Mouse (Mus musculus) megakaryocyte-erythroid progenitor cell, adult 5-6 weeks (primary cell): ENCODE data around the gene Traf2. TPM values are rescaled to one million over a fixed set of nuclear protein-coding genes. Genes with fewer than 3 reads are reported as not detected.
"Not testable (repeated sequence)": the region's sequence is repeated elsewhere in the genome, so short reads cannot be mapped to it uniquely, and the experiment has no call there.

Experiments
- ATAC-seq: replicated peaks from 2 replicates; pipeline ENCODE4 v1.8.0; 2016; ENCODE audit warnings: mild to moderate bottlenecking, inconsistent platforms; ENCODE audit not compliant: severe bottlenecking, poor library complexity, low FRiP score, low TSS enrichment
- total RNA-seq, 2 experiments: library from RNA; stranded (forward) in 1 of 2; stranded (reverse) in 1 of 2; fragments of 200-1000, 215-1000 nt in 1 of 2; fragments of >200 nt in 1 of 2; fragmentation: Nextera tagmentation in 1 of 2; gene quantifications; 2 replicates each; pipeline ENCODE4 v1.2.3; 2014 to 2017

Traf2 gene
- total RNA-seq, 2 experiments from 2014 or later = 13.7 to 22.4 TPM

- no peak for ATAC-seq
Observed at GRCm38 (mm10) chr2:25576028-25576850, 29.5 kb upstream of the Traf2 start.

DNA sequence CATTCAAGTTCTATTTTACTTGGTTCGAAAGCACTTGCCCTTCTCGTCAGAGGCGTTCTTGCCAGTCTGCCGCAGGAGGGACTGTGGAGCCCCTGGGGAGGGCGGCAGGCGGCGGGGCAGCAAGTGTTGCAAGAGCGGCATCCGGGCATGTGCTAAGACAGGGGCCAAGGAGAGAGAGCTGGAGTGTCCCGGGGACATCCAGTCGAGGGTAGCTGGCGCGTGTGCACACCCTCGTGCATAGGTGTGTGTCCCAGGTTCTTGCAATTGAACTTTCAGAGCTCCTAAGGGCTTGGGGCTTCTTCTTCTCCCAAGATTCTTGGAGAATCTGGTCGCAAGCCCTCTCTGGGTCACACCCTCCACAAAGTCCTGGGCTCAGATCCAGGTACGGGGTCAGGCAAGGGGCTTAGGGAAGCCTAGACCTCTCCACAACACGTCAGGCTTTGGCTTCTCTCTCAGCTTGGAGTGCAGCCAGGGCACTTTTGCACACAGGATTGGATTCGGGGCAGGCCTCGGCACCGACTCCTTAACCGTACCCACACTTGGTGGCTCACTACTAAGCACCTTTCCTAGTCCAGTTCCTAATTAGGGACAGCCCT is 28.8 kb upstream of the Traf2 start:
- ATAC-seq = no peak

DNA sequence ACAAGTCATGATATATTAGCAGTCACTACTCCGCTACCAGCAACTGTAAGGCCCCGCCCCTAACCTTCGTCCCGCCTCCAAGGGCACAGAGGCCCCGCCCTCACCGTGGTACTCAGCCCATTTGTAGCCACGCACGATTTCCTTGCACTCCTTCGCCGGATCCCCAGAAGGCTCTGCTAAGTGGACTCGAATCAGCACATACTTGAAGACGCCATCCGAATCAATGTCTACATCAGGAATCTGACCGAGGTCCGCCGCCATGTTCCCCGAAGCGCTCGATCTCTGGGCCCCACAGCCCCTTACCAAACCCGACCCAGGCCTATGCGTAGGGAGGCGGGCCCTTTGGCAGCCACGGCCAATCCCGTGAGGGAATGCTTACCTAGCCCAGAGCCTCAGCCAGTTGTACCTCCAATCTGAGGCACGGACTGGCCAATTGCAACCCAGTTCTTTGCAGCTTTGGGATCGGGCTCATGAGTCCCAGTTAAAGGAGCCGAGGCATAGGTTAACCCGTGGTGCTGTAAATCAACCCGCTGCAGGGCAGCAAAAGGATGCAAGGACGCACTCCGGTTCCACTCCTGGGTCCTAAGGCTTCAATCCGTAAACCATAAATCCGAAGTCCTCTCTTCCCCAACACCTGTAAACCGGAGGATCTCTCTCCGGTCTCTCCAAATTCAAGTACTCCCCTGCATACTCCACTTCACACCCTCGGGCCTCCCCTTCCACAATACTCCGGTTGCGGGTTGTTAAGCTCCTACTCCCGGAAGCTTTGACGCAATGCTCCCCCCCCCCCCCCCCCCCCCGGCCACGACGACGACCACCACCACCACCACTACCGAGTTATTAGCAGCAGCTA is 28.1 kb upstream of the Traf2 start, which contains the start of the genes Mamdc4 and Phpt1:
TSS of gene Mamdc4 (minus strand) at position 267 of the 853 bp plus-strand sequence.
TSS of gene Phpt1 (minus strand) at position 646 of the 853 bp plus-strand sequence.
- peak; percentile 92 for ATAC-seq

DNA sequence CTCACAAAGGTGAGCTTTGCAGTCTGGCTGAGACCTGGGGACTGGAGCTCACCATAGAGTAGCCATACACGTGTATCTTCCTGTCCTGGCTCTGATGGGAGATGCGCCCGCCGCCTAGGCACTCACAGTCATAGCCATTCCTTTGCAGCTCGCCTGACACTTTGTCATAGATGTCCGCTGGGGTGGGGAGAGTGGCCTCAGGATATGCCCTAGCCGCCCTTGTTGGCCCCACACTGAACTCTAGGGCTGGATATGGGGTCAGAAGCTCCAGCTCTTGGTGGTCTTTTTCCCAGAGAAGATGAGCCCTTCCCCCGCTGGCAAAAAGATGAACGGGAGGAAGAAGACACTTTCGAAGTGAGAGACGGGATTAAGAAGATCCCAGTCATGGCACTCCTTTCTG is 27.4 kb upstream of the Traf2 start:
- ATAC-seq = no peak

DNA sequence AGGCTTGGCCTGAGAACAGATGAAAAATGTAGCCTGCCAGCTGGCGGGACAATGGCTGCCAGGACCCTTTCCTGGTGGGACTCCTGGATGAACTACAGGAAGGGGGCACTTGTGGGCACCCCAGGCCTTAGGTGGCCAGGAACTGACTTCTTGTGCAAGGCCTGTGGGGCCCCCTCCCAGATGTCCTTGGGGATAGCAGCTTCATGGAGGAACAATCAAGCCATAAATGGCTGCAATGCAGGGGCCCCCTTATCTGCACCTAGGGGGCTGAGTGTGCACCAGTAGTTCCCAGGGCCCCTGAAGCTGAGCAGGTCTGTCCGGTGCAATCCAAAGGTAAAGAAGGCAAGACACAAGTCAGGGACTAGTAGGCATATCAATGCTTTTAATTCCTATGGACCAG is 26.3 kb upstream of the Traf2 start:
- ATAC-seq = no peak

GRCm38 (mm10) chr2:25571221-25571620 is 24.5 kb upstream of the Traf2 start:
- no peak for ATAC-seq

DNA sequence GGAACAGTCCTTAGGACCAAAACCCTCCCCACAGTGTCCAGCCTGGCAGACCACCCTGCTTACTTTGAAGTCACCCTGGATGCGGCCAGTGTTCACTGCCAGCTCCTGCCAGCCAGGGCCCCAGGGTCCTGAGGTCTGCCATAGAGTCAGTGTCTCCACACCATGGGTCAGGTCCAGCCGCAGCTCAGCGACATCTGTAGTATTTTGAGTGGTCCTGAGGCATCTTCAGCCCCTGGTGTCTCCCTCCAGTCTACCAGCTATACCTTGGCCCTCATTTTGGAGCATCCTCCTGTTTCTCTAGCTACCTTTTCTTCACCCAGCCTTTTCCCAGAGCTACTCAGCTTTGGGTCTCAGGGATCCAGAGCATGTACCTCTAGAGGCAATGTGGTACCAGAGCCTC is 22.6 kb upstream of the Traf2 start:
- ATAC-seq = no peak

DNA sequence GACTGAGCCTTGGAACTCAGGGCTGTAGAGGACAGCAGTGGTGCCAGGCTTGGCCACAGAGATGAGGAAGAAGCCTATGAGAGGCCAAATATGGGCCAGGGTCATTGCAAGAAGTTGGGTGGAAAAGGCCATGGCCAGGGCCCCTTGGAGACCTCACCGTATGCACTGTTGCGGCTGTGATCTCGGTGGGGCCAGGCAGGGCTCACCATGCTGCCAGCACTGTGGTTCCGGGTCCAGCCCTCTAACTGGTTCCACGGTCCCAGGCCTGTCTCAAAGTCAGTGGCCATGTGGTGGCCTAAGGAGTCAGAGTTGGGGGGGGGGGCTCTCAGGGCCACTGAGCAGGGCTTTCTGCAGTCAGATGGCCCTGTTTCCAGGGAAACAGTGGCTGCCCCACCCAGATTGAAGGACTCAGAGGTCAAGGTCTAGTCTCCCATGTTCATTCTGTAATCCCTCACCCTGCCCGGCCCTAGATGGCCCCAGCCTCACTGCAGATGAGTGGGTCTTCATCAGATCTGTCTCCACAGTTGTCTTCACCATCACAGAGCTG is 21.8 kb upstream of the Traf2 start:
- ATAC-seq = no peak

GRCm38 (mm10) chr2:25566558-25566957 is 19.8 kb upstream of the Traf2 start:
- ATAC-seq = no peak

GRCm38 (mm10) chr2:25565741-25566140 is 19.0 kb upstream of the Traf2 start:
- ATAC-seq = no peak

DNA sequence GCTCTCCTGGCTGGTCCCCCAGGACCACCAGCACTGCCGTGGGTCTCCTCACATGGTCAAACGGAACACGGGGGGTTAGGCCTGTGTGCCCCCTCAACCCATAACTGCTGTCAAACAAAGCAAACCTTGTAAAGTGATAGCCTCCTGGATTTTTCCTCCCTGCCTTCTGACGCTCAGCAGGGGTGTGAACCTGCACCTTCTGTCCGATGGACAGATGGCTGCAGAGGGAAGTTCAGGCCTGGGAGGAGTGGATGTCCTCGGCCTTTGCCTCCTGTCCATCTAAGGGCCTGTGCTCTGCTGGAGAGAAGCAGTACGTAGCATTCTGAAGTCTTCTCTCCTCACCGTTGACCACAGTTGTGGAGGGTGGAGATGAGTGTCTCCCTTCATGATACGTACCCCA is 15.2 kb upstream of the Traf2 start:
- ATAC-seq = no peak

DNA sequence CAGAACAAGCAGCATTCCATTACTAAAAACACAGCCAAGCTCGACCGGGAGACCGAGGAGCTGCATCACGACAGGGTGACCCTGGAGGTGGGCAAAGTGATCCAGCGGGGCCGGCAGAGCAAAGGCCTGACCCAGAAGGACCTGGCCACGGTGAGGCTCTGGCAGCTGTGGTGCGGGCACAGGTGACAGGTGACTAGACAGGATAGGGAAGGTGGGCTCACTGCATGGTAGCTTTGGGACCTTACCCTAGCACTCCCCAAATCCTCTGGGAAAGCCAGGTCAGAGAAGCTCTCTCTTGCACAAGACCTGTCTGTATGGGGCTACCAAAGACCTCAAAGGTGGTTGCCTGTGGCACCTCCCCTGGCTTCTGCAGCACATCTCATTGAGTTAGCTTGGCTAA is 13.8 kb upstream of the Traf2 start:
- ATAC-seq = no peak

DNA sequence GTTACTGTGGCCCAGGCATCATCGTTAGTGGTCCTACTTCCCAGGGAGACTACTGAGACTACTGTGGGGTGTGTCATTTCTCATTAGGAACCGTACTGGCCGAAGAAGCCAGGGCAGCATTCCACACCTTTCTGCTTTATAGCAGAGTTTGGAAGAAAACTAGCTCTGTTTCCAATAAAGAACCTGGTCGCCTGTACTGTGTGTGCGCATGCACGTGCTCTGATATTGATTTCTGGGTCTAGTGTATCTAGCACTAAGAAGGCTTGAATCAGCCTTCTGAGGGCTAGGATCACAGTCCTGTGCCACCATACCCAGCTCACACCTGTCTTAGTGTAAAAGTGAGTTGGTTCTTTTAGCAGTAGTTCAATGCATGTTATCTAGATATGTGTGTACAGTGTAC is 12.0 kb upstream of the Traf2 start:
- ATAC-seq = no peak

- 0 out of 2 replicates have a peak, but pooled peaks have one; percentile 3 for ATAC-seq
Observed at GRCm38 (mm10) chr2:25557964-25558360, 11.2 kb upstream of the Traf2 start.

GRCm38 (mm10) chr2:25557221-25557963 is 10.7 kb upstream of the Traf2 start, which contains the start of gene Edf1:
Gene Edf1, plus strand, starts transcription at chr2:25557847.
- ATAC-seq = peak; percentile 96

DNA sequence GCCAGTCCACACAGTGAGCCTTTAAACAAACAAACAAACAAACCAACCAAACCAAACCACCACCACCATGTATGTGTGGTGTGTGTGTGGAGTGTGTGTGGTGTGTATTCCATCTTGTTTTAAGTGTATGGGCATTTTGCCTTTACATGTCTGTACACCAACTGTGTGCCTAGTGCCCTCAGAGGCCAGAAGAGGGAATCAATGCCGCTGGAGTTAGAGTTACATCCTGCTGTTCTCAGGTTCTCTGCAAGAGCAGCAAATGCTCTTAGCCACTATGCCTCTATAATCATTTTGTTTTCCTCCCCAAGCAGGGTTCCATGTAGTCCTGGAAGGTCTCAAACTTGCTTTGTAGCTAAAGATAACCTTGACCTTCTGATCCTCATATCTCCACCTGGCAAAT is 9.6 kb upstream of the Traf2 start:
- ATAC-seq = no peak

DNA sequence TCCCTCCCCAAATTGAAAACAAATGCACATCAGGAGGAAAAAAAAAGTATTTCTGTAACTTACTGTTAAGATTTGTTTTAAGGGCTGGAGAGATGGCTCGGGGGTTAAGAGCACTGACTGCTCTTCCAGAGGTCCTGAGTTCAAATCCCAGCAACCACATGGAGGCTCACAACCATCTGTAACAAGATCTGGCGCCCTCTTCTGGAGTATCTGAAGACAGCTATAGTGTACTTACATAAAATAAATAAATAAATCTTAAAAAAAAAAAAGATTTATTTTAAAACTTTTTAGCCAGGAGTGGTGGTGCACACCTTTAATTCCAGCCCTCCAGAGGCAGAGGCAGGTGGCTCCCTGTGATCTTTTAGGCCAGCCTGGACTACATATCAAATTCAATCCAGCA is 8.7 kb upstream of the Traf2 start:
- ATAC-seq = not testable (repeated sequence)

- not testable (repeated sequence) for ATAC-seq
Observed at GRCm38 (mm10) chr2:25553171-25553786, 6.5 kb upstream of the Traf2 start.

DNA sequence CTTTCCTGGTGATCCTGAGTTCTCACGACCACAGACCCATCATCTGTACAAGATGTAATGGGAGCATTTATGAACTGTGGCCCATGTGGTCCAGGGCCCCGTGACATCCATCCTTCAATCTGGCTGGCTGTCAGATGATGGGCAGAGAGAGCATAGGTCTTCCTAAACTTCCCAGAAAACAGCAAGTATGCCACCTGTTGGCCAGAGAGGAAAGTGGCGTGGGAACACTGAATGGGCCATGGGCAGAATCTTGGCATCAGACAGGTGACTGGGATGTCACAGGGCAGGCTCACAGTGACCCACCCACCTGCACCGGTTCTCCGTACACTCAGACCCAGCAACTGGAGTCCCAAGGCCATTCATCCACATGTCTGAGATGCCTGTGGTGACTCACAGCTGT is 4.4 kb upstream of the Traf2 start:
- ATAC-seq = no peak
